Mouse (Mus musculus): ENCODE results near the gene Mmp21.
"Not testable (repeated sequence)": the region's sequence is repeated elsewhere in the genome, so short reads cannot be mapped to it uniquely, and the experiment has no call there.

The Mmp21 gene

GRCm38 (mm10) chr7:133679961-133680360, at the start of gene Mmp21:
Gene Mmp21 (minus strand): TSS chr7:133680061.
- no peak for DNase-seq

GRCm38 (mm10) chr7:133729351-133729750, 49.5 kb upstream of the Mmp21 start:
- peak; percentile 43 to 62 for DNase-seq

GRCm38 (mm10) chr7:133727027-133727426, 47.2 kb upstream of the Mmp21 start:
- DNase-seq, result no peak

- no peak for DNase-seq
Measured at GRCm38 (mm10) chr7:133725571-133725970, 45.7 kb upstream of the Mmp21 start.

GRCm38 (mm10) chr7:133724844-133725243, 45.0 kb upstream of the Mmp21 start:
- peak in 1 of 2 experiments; percentile 35 for DNase-seq

GRCm38 (mm10) chr7:133720616-133721015, 40.8 kb upstream of the Mmp21 start:
- no peak for DNase-seq

- no peak for DNase-seq
Measured at GRCm38 (mm10) chr7:133718580-133718979, 38.7 kb upstream of the Mmp21 start.

- no peak for DNase-seq
Measured at GRCm38 (mm10) chr7:133715387-133715786, 35.5 kb upstream of the Mmp21 start.

GRCm38 (mm10) chr7:133707301-133707700, 27.4 kb upstream of the Mmp21 start:
- DNase-seq, result peak; percentile 64 to 66

- no peak for DNase-seq
Measured at GRCm38 (mm10) chr7:133703906-133704305, 24.0 kb upstream of the Mmp21 start.

GRCm38 (mm10) chr7:133702333-133702732, 22.5 kb upstream of the Mmp21 start:
- DNase-seq, result no peak

- no peak for DNase-seq
Measured at GRCm38 (mm10) chr7:133701366-133701765, 21.5 kb upstream of the Mmp21 start.

GRCm38 (mm10) chr7:133699885-133700284, 20.0 kb upstream of the Mmp21 start:
- DNase-seq, result no peak

GRCm38 (mm10) chr7:133698021-133698709, 18.3 kb upstream of the Mmp21 start:
- no peak for DNase-seq

GRCm38 (mm10) chr7:133685644-133686043, 5.8 kb upstream of the Mmp21 start:
- not testable (repeated sequence) for DNase-seq

GRCm38 (mm10) chr7:133684701-133685100, 4.8 kb upstream of the Mmp21 start:
- DNase-seq, result no peak

GRCm38 (mm10) chr7:133684110-133684509, 4.2 kb upstream of the Mmp21 start:
- DNase-seq, result no peak

GRCm38 (mm10) chr7:133683626-133684025, 3.8 kb upstream of the Mmp21 start:
- DNase-seq, result no peak

- DNase-seq, result peak; percentile 68 to 77
Measured at GRCm38 (mm10) chr7:133679439-133679838, 422 bp downstream of the Mmp21 start.

GRCm38 (mm10) chr7:133678716-133679115, 1.1 kb downstream of the Mmp21 start:
- peak; percentile 71 to 80 for DNase-seq

- no peak for DNase-seq
Measured at GRCm38 (mm10) chr7:133676002-133676401, 3.9 kb downstream of the Mmp21 start.

GRCm38 (mm10) chr7:133670846-133671245, 9.0 kb downstream of the Mmp21 start:
- no peak for DNase-seq

GRCm38 (mm10) chr7:133669946-133670345, 9.9 kb downstream of the Mmp21 start:
- no peak for DNase-seq

- DNase-seq, result peak; percentile 40 to 58
Measured at GRCm38 (mm10) chr7:133669071-133669470, 10.8 kb downstream of the Mmp21 start.

GRCm38 (mm10) chr7:133662467-133662866, 17.4 kb downstream of the Mmp21 start:
- DNase-seq, result no peak
